Mouse (Mus musculus): ENCODE results near the gene Adora1. TPM values are rescaled to one million over a fixed set of nuclear protein-coding genes. Genes with fewer than 3 reads are reported as not detected.
"Not testable (repeated sequence)": the region's sequence is repeated elsewhere in the genome, so short reads cannot be mapped to it uniquely, and the experiment has no call there.

Gene Adora1
- polyA plus RNA-seq (2017; shearing (Covaris generic)): under 1 TPM in 1 of 2 experiments, not detected in 1; 0.26 TPM

DNA sequence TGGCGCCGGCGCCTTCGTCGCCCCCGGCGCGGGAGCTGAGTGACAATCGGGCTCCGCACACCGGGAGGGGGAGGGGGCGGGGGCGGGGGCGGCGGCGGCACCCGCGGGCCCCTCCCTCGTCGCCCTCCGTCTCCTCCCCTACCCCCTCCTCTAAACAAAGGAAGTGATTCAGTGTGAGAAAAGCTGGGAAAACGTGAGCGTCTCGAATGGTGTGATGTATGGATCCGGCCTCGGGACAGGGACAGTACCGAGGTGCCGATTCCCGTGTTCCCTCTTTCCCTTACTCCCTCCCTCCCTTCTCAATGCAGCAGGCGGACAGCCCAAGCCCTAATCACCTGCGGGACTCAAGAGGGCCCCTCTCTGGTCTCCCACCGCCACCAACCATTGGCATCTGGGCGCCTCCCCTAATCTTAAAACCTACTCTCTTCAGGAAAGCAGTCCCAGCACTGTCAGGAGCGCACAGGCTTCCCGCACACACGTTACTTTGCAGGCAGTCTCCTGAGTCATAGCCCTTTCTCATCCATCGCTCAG, at the start of gene Adora1:
TSS of gene Adora1 (minus strand) at position 41 of the 531 bp plus-strand sequence.
- no peak for ATAC-seq

DNA sequence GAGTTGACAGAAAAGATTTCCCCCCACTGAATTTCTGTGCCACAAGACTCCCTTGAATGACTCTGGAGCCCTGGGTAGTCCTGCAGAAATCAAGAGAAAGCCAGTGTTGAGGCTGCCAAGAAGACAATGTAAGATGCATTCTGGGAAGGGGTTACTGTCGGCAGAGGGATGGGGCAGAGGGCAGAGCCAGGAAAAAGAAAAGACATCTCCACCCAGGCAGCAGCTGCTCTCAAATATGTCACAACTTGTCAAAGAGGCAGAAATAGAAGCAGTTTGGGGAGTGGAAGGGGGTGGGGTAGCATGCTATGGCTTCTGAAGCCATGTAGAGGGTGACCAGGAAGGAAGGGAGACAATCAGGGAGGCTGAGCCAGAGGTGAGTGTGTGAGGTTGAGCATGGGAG, 47.9 kb upstream of the Adora1 start:
- ATAC-seq: no peak

DNA sequence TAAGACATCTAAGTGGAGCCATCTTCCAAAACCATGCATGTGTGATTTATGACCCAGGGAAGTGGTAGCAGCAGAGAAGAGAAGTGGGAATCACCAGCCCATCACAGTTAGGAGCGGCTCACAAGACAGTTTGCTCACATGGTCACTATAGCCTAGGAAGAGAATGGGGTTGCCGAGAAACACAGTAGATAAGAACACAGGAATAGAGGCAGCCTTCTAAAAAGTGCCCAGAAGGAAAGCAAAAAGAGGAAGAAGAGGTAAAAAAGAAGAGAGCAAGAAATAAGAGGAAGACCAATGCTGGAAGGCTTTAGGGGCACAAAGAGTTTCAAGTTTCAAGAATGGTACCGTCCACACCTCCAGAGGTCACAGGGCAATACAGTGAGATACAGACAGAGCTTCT, 47.1 kb upstream of the Adora1 start:
- ATAC-seq: no peak

DNA sequence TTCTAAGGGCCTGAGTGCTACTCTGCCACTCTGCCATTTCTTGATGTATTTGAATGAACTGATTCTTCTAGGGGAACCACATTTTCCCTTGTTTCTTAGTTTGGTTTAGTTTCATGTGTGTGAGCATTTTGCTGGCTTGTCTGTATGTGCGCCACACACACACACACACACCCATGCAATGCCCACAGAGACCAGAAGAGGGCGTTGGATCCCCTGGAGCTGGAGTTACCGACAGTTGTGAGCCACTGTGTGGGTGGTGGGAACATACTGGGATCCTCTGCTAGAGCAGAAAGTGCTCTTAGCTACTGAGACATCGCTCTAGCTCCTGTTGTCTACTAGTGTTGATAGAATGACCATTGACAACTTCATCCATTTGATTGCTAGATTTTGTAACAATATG, 46.3 kb upstream of the Adora1 start:
- no peak for ATAC-seq

DNA sequence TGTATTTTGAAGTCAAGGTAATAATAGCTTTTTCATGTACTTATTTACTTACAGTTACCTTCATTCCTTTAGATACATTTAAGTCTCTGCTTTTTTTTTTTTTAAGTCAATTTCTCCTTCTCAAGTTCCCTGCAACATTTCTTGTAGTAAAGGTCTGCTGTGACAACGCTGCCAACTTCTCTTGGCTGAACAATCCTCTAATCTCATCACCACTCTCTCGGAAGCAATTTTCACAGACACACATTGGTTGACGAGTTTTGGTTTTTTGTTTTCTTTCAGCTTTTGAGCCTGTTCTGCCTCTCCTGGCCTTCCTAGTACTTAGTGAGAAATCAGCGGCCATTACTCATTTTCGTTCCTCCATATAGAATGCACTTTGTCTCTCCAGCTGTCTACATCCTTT, 44.9 kb upstream of the Adora1 start:
- no peak for ATAC-seq

DNA sequence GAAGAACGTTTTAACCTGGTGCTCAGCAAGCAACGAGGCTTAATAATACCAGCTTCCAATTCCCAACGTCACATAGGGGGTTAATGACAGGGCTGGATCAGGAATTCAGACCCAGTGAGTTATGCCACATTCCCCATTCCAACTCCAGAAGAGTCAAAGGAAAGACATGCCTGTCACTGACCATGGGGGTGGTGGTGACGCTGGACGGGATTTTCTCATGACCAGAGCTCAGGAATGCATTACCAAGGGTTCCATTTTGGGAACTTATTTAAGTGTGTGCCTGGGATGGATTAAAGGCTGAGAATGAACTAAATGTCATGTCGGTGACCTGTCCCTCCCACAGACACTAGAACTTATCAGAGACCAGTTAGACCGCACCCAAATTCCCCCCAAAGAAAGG, 41.6 kb upstream of the Adora1 start:
- ATAC-seq: no peak

DNA sequence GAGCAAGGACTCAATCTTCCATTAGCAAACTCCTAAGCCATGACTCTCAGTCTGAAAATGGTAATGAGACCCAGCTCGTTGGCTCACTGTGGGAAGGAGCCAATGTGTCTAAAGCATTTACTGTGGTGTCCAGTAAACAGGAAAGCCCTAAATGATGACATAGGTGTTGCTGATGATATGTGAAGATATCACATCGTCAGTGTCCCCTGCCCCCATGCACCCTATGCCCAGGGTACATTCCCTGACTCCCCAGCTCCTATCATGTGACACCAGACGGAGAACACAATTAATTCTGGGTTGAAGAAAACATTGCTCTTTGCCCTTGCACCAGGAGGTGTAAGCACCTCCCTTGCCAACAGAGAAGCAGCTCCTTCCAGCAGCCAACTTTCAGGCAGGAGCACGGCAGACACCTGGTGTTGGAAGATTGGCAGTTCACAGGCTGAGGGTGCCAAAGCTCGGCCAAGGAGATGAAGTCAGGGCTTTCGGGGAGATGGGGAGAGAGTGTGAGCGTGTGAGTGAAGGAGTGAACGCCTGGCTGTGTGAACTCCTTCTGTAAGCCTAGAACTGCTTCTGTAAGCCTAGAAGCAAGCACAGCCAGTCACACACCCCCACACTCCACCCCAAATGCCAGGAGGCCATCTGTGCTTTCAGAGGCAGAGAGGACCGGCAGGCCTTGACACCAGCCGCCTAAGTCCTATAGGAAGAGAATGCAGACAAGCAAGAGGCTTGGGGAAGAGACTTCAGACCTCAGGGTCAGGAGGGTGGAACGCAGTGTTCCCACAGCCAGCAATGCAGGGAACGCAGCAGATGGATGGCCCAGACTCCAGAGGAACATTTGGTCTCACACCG, 40.6 kb upstream of the Adora1 start:
- ATAC-seq: no peak

DNA sequence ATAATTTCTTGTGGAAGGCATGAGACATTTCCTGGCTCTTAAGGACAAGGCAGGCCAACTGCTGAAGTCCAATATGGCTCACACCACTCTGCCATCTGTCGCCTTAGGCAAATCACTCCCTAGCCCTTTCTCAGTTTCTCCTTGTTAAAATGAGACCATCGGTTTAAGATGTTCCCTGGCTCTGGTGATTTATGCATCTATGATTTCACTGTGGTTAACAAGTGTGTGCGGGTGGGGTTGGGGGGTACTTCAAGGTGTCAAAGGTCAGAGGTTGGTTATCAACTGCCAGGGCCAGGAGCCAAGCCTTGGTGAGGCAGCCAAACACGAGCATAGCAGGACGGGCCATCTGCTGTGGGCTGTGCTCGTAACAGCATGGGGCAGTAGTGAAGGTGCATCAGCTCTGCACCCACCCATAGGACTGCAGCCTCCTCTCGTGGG, 39.3 kb upstream of the Adora1 start:
- no peak for ATAC-seq

DNA sequence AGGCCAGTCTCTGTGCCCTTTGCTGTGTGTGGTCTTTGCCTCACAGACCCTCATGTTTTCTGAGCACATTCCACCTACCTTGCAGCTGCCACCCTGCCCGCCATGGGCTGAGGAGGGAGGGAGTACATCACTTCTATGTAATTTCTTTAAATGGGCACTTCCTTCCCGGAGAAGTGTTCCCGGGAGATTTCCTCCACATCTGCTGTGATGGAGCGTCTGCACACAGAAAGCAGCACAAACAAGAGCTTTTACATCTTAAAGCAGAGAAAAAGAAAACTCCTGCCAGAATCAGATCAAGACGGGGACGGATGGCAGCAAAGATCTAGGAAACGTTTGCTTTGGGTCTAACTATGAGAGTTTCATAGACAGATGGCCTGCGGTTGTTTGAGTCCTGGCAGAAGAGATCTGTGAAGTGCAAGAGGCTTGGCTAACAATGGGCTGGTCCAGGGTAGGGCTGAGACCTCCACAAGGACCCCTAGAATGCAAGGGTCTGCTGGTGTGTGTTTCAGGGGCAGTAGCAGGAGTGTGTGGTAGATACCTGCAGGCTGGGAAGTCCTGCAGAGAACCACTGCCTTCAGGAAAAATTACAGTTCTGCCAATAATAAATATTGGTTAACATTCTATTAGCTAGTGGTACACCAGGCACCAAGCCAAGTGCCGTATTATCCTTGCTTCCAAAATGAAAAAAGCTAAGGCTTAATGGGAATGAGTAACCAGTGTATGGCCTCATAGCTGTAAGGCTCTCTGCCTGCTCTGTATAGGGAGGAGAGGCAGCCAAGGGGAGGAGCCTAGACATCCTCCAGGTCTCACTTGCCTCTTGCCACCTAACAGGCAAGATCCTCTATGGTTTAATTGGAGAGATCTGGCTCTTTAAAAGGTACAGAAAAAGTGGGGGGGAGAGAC, 38.5 kb upstream of the Adora1 start:
- no peak for ATAC-seq

DNA sequence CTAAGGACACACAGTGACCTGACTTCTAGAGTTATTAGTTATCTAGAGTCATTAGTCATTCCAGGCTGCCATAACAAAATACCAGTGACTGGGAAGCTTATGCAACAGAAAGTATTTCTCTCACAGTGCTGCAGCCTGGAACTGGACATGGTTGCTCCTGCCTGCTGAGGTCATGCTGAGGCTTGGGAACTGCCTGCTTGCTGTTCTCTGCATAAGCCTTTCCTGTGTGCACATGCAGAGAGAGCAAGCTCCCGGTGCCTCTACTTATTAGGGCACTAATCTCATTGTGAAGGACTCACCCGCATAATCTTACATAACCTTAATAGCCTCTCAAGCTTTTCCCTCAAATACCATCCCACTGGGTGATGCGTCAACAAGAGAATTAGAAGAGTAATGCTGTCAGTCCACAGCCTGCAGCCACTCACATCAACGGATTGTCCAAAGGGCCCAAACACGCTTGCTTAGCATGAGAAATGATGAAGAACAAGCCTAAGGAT, 37.6 kb upstream of the Adora1 start:
- no peak for ATAC-seq

DNA sequence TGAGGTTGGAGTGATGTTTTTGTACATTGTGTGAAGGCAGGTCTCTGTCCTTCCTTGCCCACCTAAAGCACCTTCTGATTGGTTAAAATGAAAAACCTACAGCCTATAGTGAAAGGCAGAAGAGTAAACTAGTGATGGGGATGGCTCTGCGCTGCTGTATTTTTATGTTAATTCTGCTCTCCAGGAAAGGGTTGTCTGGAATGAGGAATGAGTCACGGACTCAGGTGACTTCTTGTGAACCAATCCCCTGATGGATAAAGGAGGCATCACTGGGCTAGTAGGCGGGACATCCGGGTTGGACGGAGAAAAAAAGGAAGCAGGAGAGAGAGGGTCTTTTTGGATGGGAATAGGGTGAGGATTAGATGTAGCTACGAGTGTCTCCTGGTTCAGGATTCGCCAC, 34.8 kb upstream of the Adora1 start:
- no peak for ATAC-seq

DNA sequence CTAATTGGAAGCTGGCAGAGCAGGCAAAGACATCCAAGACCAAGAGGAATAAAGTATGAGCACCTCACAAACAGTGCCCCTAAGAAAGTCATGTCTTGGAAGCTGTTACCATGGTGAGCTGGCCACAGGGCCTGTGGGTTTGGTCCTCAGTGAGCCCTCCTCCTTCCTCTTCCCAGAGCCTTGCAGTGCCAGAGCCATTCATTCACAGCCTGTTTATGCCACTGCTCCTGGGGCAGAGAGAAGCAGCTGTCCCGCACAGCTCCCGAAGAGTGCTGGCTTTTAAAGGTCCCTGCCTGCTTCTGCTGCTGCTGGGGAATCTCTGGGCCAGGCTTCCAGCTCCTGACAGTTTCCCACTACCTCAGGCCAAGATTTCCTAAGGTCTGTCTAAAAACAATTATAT, 30.6 kb upstream of the Adora1 start:
- ATAC-seq: no peak

DNA sequence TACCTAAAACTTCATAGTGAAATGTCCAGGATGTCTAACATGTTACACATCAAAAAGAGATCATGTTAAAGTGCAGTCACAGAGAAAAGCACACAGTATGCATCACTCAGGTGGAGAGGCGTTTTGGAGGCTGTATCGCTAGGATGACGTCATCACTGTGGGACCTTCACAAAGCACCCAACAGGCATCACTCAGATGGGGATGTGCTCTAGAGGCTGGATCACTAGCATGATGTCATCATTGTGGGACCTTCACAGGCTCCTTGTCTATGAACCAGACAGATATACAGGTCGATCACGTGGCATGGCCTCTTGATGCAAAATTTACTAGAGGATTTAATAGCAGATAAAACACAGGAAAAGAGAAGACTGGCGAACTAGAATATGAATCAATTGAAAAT, 29.1 kb upstream of the Adora1 start:
- ATAC-seq: no peak

DNA sequence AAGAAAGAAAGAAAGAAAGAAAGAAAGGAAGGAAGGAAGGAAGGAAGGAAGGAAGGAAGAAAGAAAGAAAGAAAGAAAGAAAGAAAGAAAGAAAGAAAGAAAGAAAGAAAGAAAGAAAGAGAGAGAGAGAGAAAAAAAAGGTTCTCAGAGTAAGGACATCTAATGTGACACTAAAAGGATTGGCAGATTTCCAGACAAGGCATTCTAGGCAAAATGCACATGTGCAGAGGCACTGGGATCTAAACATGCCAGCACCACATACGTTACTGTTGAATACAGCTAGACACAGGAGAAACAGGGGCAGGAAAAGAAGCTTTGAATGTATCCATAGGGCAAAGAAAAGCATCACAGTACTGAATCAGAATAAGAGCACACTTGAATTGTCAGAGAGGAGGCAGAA, 14.4 kb upstream of the Adora1 start:
- not testable (repeated sequence) for ATAC-seq

DNA sequence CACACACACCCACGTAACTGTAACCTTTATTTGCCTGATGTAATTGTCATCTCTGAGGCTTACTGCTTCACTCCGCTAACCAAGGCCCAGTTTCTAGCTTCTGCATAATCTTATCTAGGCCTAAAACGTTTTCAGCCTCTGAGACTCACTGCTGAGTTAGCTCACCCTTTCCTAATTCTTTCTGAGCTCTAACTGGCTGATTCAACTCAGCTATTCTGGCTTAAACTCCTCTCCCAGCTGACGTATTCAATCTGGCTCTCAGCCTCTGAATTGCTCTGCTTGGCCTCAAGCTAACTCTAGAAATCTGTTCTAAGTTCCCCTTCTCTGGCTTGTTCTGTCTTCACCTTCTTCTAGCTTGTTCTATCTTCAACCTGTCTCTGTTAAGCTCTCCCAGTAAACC, 11.4 kb upstream of the Adora1 start:
- no peak for ATAC-seq

DNA sequence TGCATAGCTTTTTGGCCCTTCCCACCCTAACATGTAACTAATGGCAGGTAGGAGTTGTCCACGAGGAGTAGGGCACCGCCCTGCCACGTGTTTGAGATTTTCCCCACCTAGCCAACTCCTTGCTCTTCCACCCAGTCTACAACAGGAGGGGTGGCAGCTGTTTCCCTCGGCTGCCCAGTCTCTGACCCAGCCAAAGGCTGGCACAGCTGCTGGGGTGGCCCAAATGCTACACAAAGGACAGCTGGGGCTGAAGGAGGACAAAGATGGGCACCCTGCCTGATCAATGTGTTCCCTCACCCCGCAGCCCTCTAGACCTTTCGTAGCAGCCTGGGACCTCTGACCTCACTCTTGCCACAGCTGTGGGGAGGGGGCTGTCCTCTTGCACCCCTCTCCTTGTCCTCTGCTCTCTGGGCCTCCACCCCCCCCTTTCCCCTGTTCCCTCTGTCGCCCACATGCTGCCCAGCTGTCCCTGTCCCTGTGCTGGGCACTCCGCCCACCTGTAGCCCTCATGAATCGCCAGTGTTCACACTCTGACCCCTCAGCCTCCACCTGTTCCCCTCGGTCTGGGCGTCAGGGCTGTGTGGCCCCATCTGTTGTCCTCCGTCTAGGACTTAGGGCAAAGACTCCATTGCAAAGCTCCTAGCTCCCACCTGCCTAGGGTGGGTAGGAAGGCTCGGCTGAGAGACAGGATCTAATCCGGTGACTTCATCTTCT, 9.9 kb upstream of the Adora1 start:
- no peak for ATAC-seq

DNA sequence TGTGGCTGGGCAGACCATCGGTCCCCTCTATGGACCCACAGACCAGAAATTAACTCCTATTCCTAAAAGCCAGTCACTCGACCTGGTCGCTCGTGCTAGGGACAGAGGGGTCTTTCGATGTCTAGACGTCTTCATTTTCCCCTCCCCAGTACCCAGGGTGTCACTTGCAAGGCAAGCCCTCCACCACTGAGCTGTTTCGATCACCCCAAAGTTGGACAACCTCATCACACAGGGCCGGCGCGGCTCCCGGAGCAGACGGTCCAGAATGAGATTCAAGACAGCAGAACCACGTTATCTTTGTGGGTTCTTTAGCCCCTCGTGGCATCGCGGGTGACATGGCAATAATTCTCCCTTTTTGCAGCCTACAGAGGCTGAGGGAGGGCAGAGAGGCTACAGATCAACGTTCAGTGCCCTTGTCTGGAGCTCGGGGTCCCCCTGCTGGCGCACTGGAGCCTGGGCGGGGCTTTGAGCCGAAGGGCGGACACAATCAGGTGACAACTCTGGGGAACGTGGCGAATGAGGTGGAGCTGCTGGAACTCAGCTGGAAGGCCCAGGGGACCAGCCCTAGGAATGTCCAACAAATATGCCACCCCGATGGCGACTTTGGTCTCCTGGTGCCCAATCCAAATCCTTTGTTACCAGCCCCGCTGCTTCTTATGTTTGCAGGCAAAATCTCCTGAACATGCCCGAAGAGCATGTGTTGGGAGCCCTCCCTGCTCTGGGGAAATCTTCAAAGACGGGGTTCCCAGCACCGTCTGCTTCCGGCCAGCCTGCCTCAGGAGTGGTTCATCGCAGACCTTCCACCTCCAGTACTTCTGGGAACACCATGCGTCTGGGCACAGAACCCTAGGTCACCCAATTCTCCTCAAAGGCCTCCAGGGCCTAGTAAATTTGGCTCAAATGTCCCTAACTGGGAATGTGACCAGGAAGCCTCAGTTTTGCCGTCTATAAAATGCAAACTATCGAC, 9.0 kb upstream of the Adora1 start:
- ATAC-seq: no peak

DNA sequence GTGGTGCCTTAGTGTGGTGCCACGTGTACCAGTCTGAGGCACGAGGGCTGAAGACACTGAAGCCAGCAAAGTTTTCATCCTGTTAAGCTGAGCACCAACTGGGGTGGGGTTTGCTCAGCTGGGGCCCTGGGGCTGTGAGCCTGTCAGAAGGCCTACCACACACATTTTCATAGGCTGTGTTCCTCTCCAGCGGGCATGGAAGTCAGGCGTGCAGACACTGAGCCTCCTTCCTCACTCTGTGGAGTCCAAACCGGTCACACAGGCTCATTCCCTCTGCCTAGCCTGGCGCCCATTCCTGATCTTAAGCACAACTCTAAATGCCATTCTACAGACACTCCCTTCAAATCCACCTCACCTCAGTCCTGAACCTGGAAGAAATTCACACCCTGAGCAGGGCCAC, 8.3 kb upstream of the Adora1 start:
- ATAC-seq: no peak

DNA sequence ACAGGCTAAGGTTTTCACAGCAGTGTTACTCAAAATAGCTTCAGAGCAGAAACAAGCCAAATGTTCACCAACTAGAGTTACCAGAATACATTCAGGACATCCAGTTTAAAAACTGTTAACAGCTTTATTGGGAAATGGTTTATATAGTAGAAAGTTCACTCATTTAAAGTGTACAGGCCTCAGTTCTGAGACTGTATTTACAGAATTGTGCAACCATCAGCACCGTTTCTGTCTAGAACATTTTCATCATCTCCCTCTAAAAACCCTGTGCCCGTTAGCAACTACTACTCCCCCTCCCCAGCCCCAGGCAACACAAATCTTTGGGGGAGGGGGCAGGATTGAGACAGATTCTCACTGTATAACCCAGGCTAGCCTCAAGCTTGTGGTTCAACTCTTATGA, 7.1 kb upstream of the Adora1 start:
- ATAC-seq: no peak

DNA sequence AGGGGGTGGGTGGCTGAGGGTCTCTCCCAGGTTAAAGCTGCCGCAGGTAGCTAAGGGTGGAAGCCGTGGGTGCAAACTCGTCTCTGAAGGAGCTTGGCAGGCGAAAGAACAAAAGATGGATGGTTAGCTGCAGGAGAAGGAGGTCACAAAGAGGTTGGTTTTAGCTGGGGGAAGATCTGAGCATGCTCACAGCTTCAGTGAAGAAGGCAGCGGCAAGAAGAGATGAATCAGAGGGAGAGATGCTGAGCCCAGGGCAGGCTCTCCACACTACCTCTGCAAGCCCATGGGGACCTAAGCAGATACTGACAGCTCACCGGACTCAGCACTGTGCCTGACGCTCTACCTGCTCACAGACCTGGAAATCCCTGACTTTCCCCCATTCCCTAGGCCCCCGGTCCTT, 6.1 kb upstream of the Adora1 start:
- ATAC-seq: no peak

DNA sequence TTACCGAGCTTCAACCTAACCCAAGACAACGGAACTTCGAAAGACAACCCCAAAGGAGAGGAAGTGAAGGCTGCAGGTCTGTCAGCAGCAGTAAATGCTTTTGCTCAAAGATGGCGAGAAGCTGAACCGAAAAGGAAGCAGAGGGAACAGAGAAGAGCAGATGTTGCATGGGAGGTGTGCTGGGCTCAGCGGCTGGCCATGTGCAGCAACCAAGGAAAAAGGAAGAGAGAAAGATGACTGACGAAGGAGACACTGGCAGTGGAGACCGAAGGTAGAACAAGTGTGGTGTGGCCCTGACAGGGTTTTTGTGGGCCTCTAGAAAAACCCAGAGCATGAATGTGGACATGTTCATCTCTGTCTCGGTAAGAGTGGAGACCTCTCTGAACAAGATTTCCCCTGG, 5.5 kb upstream of the Adora1 start:
- no peak for ATAC-seq

All from CD4-positive, CD25-positive, alpha-beta regulatory T cell, adult 4 months (primary cell).